Mouse (Mus musculus) G1E (cell line): Measurements from ENCODE around the gene 4930539E08Rik. TPM values are rescaled to one million over a fixed set of nuclear protein-coding genes. Genes with fewer than 3 reads are reported as not detected.
A peak's percentile ranks its signal among the peaks of the same experiment; 100 is the strongest.

Experiments
- ATAC-seq: 2 replicates; pipeline ENCODE4 v1.8.0; 2016; ENCODE audit warnings: mild to moderate bottlenecking; ENCODE audit not compliant: insufficient number of reproducible peaks, poor library complexity, low FRiP score, severe bottlenecking; ENCODE audit errors: extremely low read depth
- DNase-seq: peaks from one replicate; pipeline ENCODE4 v3.0.0; 2012; ENCODE audit warnings: low spot score
- H3K27me3 ChIP-seq: 2 replicates; pipeline ENCODE4 v1.6.1; 2012; ENCODE audit warnings: mild to moderate bottlenecking, low read length, inconsistent platforms; ENCODE audit not compliant: insufficient read depth
- H3K36me3 ChIP-seq: replicated peaks from 2 replicates; pipeline ENCODE3; 2012; ENCODE audit warnings: mild to moderate bottlenecking, inconsistent platforms
- H3K4me1 ChIP-seq: 2 replicates; pipeline ENCODE4 v1.6.1; 2012; ENCODE audit warnings: low read depth, low read length, inconsistent platforms, mixed read lengths; ENCODE audit not compliant: insufficient read depth
- H3K4me3 ChIP-seq: 2 replicates; pipeline ENCODE4 v1.5.1; 2012; ENCODE audit warnings: low read depth, mild to moderate bottlenecking, inconsistent platforms, low read length, moderate library complexity, mixed read lengths
- H3K9me3 ChIP-seq: replicated peaks from 2 replicates; pipeline ENCODE4 v1.6.1; 2012; ENCODE audit warnings: inconsistent platforms
- CTCF ChIP-seq: IDR thresholded peaks from 2 replicates; pipeline ENCODE4 v1.5.1; 2012; ENCODE audit warnings: low read depth, low read length, inconsistent platforms, mixed read lengths
- GATA1 ChIP-seq: IDR thresholded peaks from 2 replicates; pipeline ENCODE4 v1.6.1; 2012; ENCODE audit warnings: borderline replicate concordance, low read length, inconsistent platforms, mixed read lengths
- GATA2 ChIP-seq: IDR thresholded peaks from 2 replicates; pipeline ENCODE4 v1.6.1; 2012; ENCODE audit warnings: low read depth, low read length, inconsistent platforms, borderline replicate concordance
- POLR2AphosphoS5 ChIP-seq: IDR thresholded peaks from 2 replicates; pipeline ENCODE4 v1.6.1; 2012; ENCODE audit warnings: low read depth, low read length, inconsistent platforms; ENCODE audit not compliant: insufficient replicate concordance
- TAL1 ChIP-seq: conservative IDR thresholded peaks from 2 replicates; pipeline ENCODE4 v1.6.1; 2012; ENCODE audit warnings: low read depth, low read length, inconsistent platforms, mixed read lengths
- polyA plus RNA-seq: library from polyadenylated mRNA; stranded (reverse); fragments of >175 nt; gene quantifications from 2 replicates; pipeline ENCODE4 v1.2.3, GENCODE M21; 2012
- total RNA-seq, 2 experiments: library from RNA; stranded (forward) in 1 of 2; stranded (reverse) in 1 of 2; fragments of 200-1000 nt in 1 of 2; fragments of >200 nt in 1 of 2; fragmentation: Nextera tagmentation in 1 of 2; gene quantifications; 2 replicates each; pipeline ENCODE4 v1.2.3; 2014 to 2017

Gene 4930539E08Rik
- total and polyA plus RNA-seq, 3 experiments, result 0.11 TPM; not detected in 2

GRCm38 (mm10) chr17:28898249-28898648 is 16.9 kb downstream of the 4930539E08Rik start:
- H3K4me1 ChIP-seq, result peaks cover 11% of the 10 kb centered on the region
- H3K4me3 ChIP-seq, result no peak overlapping the region
- TF ChIP-seq POLR2AphosphoS5, result no peak
- TF ChIP-seq GATA1, result no peak
- TF ChIP-seq TAL1, result no peak
- no peak for TF ChIP-seq CTCF
- no peak for TF ChIP-seq GATA2
- no peaks in the 10 kb centered on the region for H3K9me3 ChIP-seq
- no peaks in the 10 kb centered on the region for H3K36me3 ChIP-seq
- H3K27me3 ChIP-seq, result peaks cover 32% of the 10 kb centered on the region
- DNase-seq (no peak), ATAC-seq (no peak)

GRCm38 (mm10) chr17:28897817-28898216 is 17.3 kb downstream of the 4930539E08Rik start:
- ATAC-seq (no peak), DNase-seq (no peak)
- H3K4me3 ChIP-seq, result no peak overlapping the region
- H3K36me3 ChIP-seq, result no peaks in the 10 kb centered on the region
- H3K4me1 ChIP-seq, result peaks cover 11% of the 10 kb centered on the region
- peaks cover 29% of the 10 kb centered on the region for H3K27me3 ChIP-seq
- no peaks in the 10 kb centered on the region for H3K9me3 ChIP-seq
- TF ChIP-seq GATA1, result no peak
- TF ChIP-seq TAL1, result no peak
- TF ChIP-seq GATA2, result no peak
- no peak for TF ChIP-seq CTCF
- no peak for TF ChIP-seq POLR2AphosphoS5

GRCm38 (mm10) chr17:28896095-28896780 is 18.9 kb downstream of the 4930539E08Rik start:
- ATAC-seq (no peak), DNase-seq (no peak)
- H3K27me3 ChIP-seq, result peaks cover 17% of the 10 kb centered on the region
- no peaks in the 10 kb centered on the region for H3K9me3 ChIP-seq
- no peak overlapping the region for H3K4me3 ChIP-seq
- H3K36me3 ChIP-seq, result no peaks in the 10 kb centered on the region
- TF ChIP-seq GATA1 (no peak), CTCF (0 out of 2 replicates have a peak, but pooled peaks have one; percentile 23)
- H3K4me1 ChIP-seq, result peaks cover 11% of the 10 kb centered on the region

- peaks cover 12% of the 10 kb centered on the region for H3K27me3 ChIP-seq
- no peak overlapping the region for H3K4me3 ChIP-seq
- no peak for TF ChIP-seq CTCF
- no peak for TF ChIP-seq TAL1
- TF ChIP-seq GATA2, result no peak
- TF ChIP-seq GATA1, result no peak
- no peak for TF ChIP-seq POLR2AphosphoS5
- H3K9me3 ChIP-seq, result no peaks in the 10 kb centered on the region
- DNase-seq (no peak), ATAC-seq (no peak)
- H3K4me1 ChIP-seq, result peaks cover 11% of the 10 kb centered on the region
- H3K36me3 ChIP-seq, result no peaks in the 10 kb centered on the region
Measured at GRCm38 (mm10) chr17:28895217-28895875, 19.8 kb downstream of the 4930539E08Rik start.

DNA sequence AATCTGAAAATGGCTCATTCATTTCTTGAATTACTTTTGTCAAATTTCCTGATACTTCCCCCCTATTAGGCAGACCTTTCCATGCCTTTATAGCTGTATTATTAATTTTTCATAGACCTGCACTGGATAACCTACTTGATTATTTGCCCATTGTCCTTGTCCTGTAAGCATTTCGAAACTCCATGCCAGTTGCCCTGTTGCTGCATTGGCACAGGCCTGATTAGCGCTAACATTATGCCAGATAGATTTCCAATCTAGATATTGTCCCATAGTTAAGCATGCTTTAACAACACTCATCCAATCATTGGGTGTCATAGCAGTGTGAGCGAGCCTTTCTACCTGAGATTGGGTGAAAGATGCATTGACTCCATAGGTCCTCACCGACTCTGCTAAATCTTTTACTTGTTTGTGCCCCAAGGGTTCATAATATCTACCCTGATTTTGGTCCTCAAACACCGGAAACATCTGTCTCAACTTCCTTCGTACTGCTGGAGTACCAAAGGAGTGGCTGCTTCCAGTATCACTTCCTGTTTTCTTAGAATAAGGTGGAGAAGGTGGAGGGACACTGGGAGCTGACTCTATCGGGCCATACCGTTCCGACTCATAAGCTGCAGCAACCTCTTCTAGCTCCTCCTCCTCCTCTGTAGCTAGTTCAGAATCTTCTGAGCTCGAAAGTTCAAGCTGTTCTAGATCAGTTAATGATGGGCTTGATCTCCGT is 20.9 kb downstream of the 4930539E08Rik start:
- H3K4me1 ChIP-seq, result peaks cover 11% of the 10 kb centered on the region
- no peaks in the 10 kb centered on the region for H3K36me3 ChIP-seq
- TF ChIP-seq POLR2AphosphoS5 (no peak), GATA2 (no peak), GATA1 (no peak), CTCF (no peak), TAL1 (no peak)
- no peaks in the 10 kb centered on the region for H3K9me3 ChIP-seq
- DNase-seq, result no peak
- peaks cover 8% of the 10 kb centered on the region for H3K27me3 ChIP-seq
- H3K4me3 ChIP-seq, result no peak overlapping the region
- ATAC-seq, result no peak

- Histone ChIP-seq H3K27me3 (peaks cover 26% of the 10 kb centered on the region), H3K9me3 (peaks cover 3% of the 10 kb centered on the region; the same call in 1 of the 2 replicates), H3K36me3 (no peaks in the 10 kb centered on the region), H3K4me1 (peaks cover 13% of the 10 kb centered on the region), H3K4me3 (no peak overlapping the region)
- TF ChIP-seq CTCF (no peak), GATA1 (no peak), GATA2 (no peak), POLR2AphosphoS5 (no peak), TAL1 (no peak)
- no peak for DNase-seq
- no peak for ATAC-seq
Measured at GRCm38 (mm10) chr17:28886266-28886665, 28.9 kb downstream of the 4930539E08Rik start.
